Comparison of ENCODE assay signal across 8 mouse cellular contexts in the genomic region with DNA sequence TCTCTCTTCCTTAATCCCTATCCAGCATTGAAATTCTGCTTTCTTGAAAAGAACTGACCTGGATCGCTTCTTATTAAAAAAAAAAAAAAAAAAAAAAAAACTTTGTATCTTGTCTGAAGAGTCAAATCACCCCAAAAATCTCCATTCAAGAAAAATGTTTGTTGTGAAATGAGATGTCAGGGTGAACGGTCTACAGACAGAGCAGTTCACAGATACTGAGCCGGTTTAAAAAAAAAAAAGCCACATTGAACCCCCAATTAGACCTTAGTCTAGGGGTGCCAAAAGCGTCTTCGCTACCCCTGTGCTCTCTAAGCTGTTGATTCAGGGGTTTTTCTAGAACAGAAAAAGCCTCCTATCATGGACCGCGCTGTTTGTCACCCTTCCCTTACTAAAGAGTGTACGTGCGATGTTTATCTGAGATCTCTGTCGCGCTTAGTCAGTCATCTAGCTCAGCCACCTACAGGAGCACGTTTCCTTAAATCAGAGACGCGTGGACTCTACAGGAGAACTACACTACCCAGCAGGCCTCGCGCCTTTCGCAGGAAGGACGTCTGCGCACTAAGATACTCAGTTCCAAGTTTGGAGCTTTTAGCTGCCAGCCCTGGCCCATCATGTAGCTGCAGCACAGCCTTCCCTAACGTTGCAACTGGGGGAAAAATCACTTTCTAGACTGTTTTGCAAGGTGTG. TPM values are rescaled to one million over a fixed set of nuclear protein-coding genes. Genes with fewer than 3 reads are reported as not detected.
DNase-seq lines count a peak whose midpoint lies in the region; ATAC-seq lines count a peak whose summit lies in the region.

A gene (plus strand): TSS at position 570 of the 687 bp plus-strand sequence.

- 10% methylated on average over 20 of the region's 20 CpGs for WGBS in embryonic facial prominence, embryonic 11.5 days
- WGBS in intestine, embryonic 16.5 days: 9% methylated on average over 20 of the region's 20 CpGs
- WGBS in midbrain, embryonic 10.5 days: 9% methylated on average over 20 of the region's 20 CpGs

- peak; percentile 77 for DNase-seq in adrenal gland, postnatal 25 days
- peak; percentile 93 for DNase-seq in embryonic facial prominence, embryonic 11.5 days (ENCODE audit: low spot score)
- peak; percentile 67 for DNase-seq in gonadal fat pad, adult 2 months (ENCODE audit: low read depth)
- peak; percentile 87 to 88 for DNase-seq in left cerebral cortex, postnatal 36 days (ENCODE audit: low spot score in 2 of 2)
- peak; percentile 82 for DNase-seq in midbrain, embryonic 10.5 days (ENCODE audit: low spot score)
- DNase-seq in right cerebral cortex, postnatal 36 days (ENCODE audit: low spot score in 2 of 2): peak; percentile 90 to 92
- no peak for DNase-seq in MN1 (ENCODE audit: low spot score)

- peak within 1 kb of the TSS; percentile 54 for H3K4me3 ChIP-seq in embryonic facial prominence, embryonic 11.5 days (ENCODE audit: low read depth, low read length)
- peak within 1 kb of the TSS; percentile 74 for H3K4me3 ChIP-seq in intestine, embryonic 16.5 days (ENCODE audit: low read length)
- H3K4me3 ChIP-seq in midbrain, embryonic 10.5 days: peak within 1 kb of the TSS; percentile 70

- no peak within 1 kb of the TSS; the same call in 1 of the 2 replicates for H3K27ac ChIP-seq in embryonic facial prominence, embryonic 11.5 days (replicated peaks; ENCODE audit: low read depth, low read length)
- peak within 1 kb of the TSS; percentile 57; the same call in 1 of the 2 replicates for H3K27ac ChIP-seq in intestine, embryonic 16.5 days (ENCODE audit: low read length)
- peak within 1 kb of the TSS; percentile 90 for H3K27ac ChIP-seq in midbrain, embryonic 10.5 days (replicated peaks)

- no peaks in the 10 kb centered on the region for H3K9me3 ChIP-seq in embryonic facial prominence, embryonic 11.5 days (replicated peaks; ENCODE audit: control insufficient read depth, low read length)
- H3K9me3 ChIP-seq in intestine, embryonic 16.5 days (ENCODE audit: control insufficient read depth, low read length): no peaks in the 10 kb centered on the region
- no peaks in the 10 kb centered on the region for H3K9me3 ChIP-seq in midbrain, embryonic 10.5 days (replicated peaks)

- peak within 1 kb of the TSS; percentile 46 for H3K4me2 ChIP-seq in embryonic facial prominence, embryonic 11.5 days (ENCODE audit: low read depth, low read length)
- H3K4me2 ChIP-seq in intestine, embryonic 16.5 days (ENCODE audit: low read depth, low read length): peak within 1 kb of the TSS; percentile 73

- no peaks in the 10 kb centered on the region for H3K27me3 ChIP-seq in embryonic facial prominence, embryonic 11.5 days (ENCODE audit: control insufficient read depth, insufficient read depth, low read length)
- no peaks in the 10 kb centered on the region for H3K27me3 ChIP-seq in intestine, embryonic 16.5 days (replicated peaks; ENCODE audit: control insufficient read depth, insufficient read depth, low read length)
- H3K27me3 ChIP-seq in midbrain, embryonic 10.5 days (ENCODE audit: low read depth, poor library complexity, severe bottlenecking): peaks cover 26% of the 10 kb centered on the region

- peak within 1 kb of the TSS; percentile 70 for H3K9ac ChIP-seq in embryonic facial prominence, embryonic 11.5 days (replicated peaks; ENCODE audit: low read length)
- peak within 1 kb of the TSS; percentile 67 for H3K9ac ChIP-seq in intestine, embryonic 16.5 days (ENCODE audit: low read depth, low read length)

- no peaks in the 10 kb centered on the region for H3K4me1 ChIP-seq in embryonic facial prominence, embryonic 11.5 days (ENCODE audit: control insufficient read depth, insufficient read depth, low read length)
- peaks cover 14% of the 10 kb centered on the region for H3K4me1 ChIP-seq in intestine, embryonic 16.5 days (ENCODE audit: control insufficient read depth, insufficient read depth, low read length)
- H3K4me1 ChIP-seq in midbrain, embryonic 10.5 days: peaks cover 47% of the 10 kb centered on the region

- no peaks in the 10 kb centered on the region for H3K36me3 ChIP-seq in embryonic facial prominence, embryonic 11.5 days (replicated peaks; ENCODE audit: control insufficient read depth, insufficient read depth, low read depth, low read length)
- H3K36me3 ChIP-seq in intestine, embryonic 16.5 days (ENCODE audit: control insufficient read depth, insufficient read depth, low read length): no peaks in the 10 kb centered on the region
- H3K36me3 ChIP-seq in midbrain, embryonic 10.5 days: peaks cover 3% of the 10 kb centered on the region; the same call in 1 of the 2 replicates

- intact Hi-C loops in left cerebral cortex, postnatal 36 days (cut with DNase I): no loop called here

- ATAC-seq in embryonic facial prominence, embryonic 11.5 days (replicated peaks; ENCODE audit: insufficient number of reproducible peaks, low FRiP score, low TSS enrichment, low read depth): peak; percentile 96
- peak; percentile 95 for ATAC-seq in intestine, embryonic 16.5 days

RNA-seq across cellular contexts. Expression of the gene that starts here (rescaled TPM):
- total RNA-seq in adrenal gland, postnatal 25 days (2021): 7.5 and 11.1 TPM in 2 replicates
- 54.0 and 54.3 TPM in 2 replicates for polyA plus RNA-seq in embryonic facial prominence, embryonic 11.5 days (2014; fragmentation: Nextera tagmentation; extraction: Ambion mirVana)
- 2.8 and 2.9 TPM in 2 replicates for polyA plus RNA-seq in gonadal fat pad, adult 2 months (2012; rRNA removed)
- polyA plus RNA-seq in intestine, embryonic 16.5 days (2015; fragmentation: Nextera tagmentation; extraction: Ambion mirVana): 15.4 and 17.4 TPM in 2 replicates
- 10 to 100 TPM; 24.7 to 31.1 TPM for total RNA-seq in left cerebral cortex, postnatal 36 days (2021)
- 31.4 and 35.8 TPM in 2 replicates for polyA plus RNA-seq in midbrain, embryonic 10.5 days (2016; fragmentation: Nextera tagmentation; extraction: Ambion mirVana)
